Mouse (Mus musculus): ENCODE results near the gene Tgfbr2. TPM values are rescaled to one million over a fixed set of nuclear protein-coding genes. Genes with fewer than 3 reads are reported as not detected.
"Not testable (repeated sequence)": the region's sequence is repeated elsewhere in the genome, so short reads cannot be mapped to it uniquely, and the experiment has no call there.

Tgfbr2 gene
- polyA plus RNA-seq, 1 experiment from 2014 or later, result 12.4 TPM

GRCm38 (mm10) chr9:116059156-116059555 lies 116.0 kb downstream of the Tgfbr2 start:
- Histone ChIP-seq H3K9ac (ENCODE audit: low read depth, low read length) (no peak overlapping the region), H3K36me3 (ENCODE audit: control insufficient read depth, insufficient read depth, low read length) (no peaks in the 10 kb centered on the region), H3K4me1 (ENCODE audit: control insufficient read depth, insufficient read depth, low read length) (no peaks in the 10 kb centered on the region), H3K9me3 (replicated peaks; ENCODE audit: control insufficient read depth, low read length) (no peaks in the 10 kb centered on the region; the same call in 1 of the 2 replicates), H3K27me3 (ENCODE audit: control insufficient read depth, insufficient read depth, low read length) (no peaks in the 10 kb centered on the region), H3K4me3 (ENCODE audit: low read depth, low read length) (no peak overlapping the region), H3K27ac (ENCODE audit: low read depth, low read length) (no peak overlapping the region), H3K4me2 (no peak overlapping the region)
- 60% methylated on average over 4 of the region's 4 CpGs for WGBS (ENCODE audit: insufficient replicate concordance)
- no peak for ATAC-seq (replicated peaks; ENCODE audit: insufficient number of reproducible peaks, low FRiP score, low TSS enrichment)

- Histone ChIP-seq H3K36me3 (ENCODE audit: control insufficient read depth, insufficient read depth, low read length) (no peaks in the 10 kb centered on the region), H3K9ac (ENCODE audit: low read depth, low read length) (no peak overlapping the region), H3K4me2 (no peak overlapping the region), H3K27ac (ENCODE audit: low read depth, low read length) (no peak overlapping the region), H3K4me1 (ENCODE audit: control insufficient read depth, insufficient read depth, low read length) (no peaks in the 10 kb centered on the region), H3K9me3 (replicated peaks; ENCODE audit: control insufficient read depth, low read length) (no peaks in the 10 kb centered on the region; the same call in 1 of the 2 replicates), H3K4me3 (ENCODE audit: low read depth, low read length) (no peak overlapping the region), H3K27me3 (ENCODE audit: control insufficient read depth, insufficient read depth, low read length) (no peaks in the 10 kb centered on the region)
- whole genome bisulfite sequencing (ENCODE audit: insufficient replicate concordance), result 86% methylated on average over 4 of the region's 4 CpGs
- no peak for ATAC-seq (replicated peaks; ENCODE audit: insufficient number of reproducible peaks, low FRiP score, low TSS enrichment)
Measured at GRCm38 (mm10) chr9:116058475-116058874, 116.7 kb downstream of the Tgfbr2 start.

- no peak for ATAC-seq (replicated peaks; ENCODE audit: insufficient number of reproducible peaks, low FRiP score, low TSS enrichment)
- H3K4me2 ChIP-seq, result no peak overlapping the region
- no peak overlapping the region for H3K27ac ChIP-seq (ENCODE audit: low read depth, low read length)
- 80% methylated on average over 8 of the region's 8 CpGs for WGBS (ENCODE audit: insufficient replicate concordance)
- H3K4me3 ChIP-seq (ENCODE audit: low read depth, low read length), result no peak overlapping the region
- H3K36me3 ChIP-seq (ENCODE audit: control insufficient read depth, insufficient read depth, low read length), result no peaks in the 10 kb centered on the region
- no peaks in the 10 kb centered on the region for H3K4me1 ChIP-seq (ENCODE audit: control insufficient read depth, insufficient read depth, low read length)
- H3K27me3 ChIP-seq (ENCODE audit: control insufficient read depth, insufficient read depth, low read length), result no peaks in the 10 kb centered on the region
- no peak overlapping the region for H3K9ac ChIP-seq (ENCODE audit: low read depth, low read length)
- no peaks in the 10 kb centered on the region; the same call in 1 of the 2 replicates for H3K9me3 ChIP-seq (replicated peaks; ENCODE audit: control insufficient read depth, low read length)
Measured at GRCm38 (mm10) chr9:116053976-116054375, 121.2 kb downstream of the Tgfbr2 start.

GRCm38 (mm10) chr9:116049985-116050384 lies 125.2 kb downstream of the Tgfbr2 start:
- H3K9me3 ChIP-seq (replicated peaks; ENCODE audit: control insufficient read depth, low read length), result no peaks in the 10 kb centered on the region
- H3K4me3 ChIP-seq (ENCODE audit: low read depth, low read length), result no peak overlapping the region
- no peaks in the 10 kb centered on the region for H3K4me1 ChIP-seq (ENCODE audit: control insufficient read depth, insufficient read depth, low read length)
- H3K27ac ChIP-seq (ENCODE audit: low read depth, low read length), result no peak overlapping the region
- WGBS (ENCODE audit: insufficient replicate concordance), result 68% methylated on average over 1 of the region's 1 CpGs
- H3K27me3 ChIP-seq (ENCODE audit: control insufficient read depth, insufficient read depth, low read length), result no peaks in the 10 kb centered on the region
- no peaks in the 10 kb centered on the region for H3K36me3 ChIP-seq (ENCODE audit: control insufficient read depth, insufficient read depth, low read length)
- no peak overlapping the region for H3K4me2 ChIP-seq
- no peak for ATAC-seq (replicated peaks; ENCODE audit: insufficient number of reproducible peaks, low FRiP score, low TSS enrichment)
- no peak overlapping the region for H3K9ac ChIP-seq (ENCODE audit: low read depth, low read length)

GRCm38 (mm10) chr9:116041787-116042186 lies 133.4 kb downstream of the Tgfbr2 start:
- Histone ChIP-seq H3K4me2 (no peak overlapping the region), H3K36me3 (ENCODE audit: control insufficient read depth, insufficient read depth, low read length) (no peaks in the 10 kb centered on the region), H3K27ac (ENCODE audit: low read depth, low read length) (no peak overlapping the region), H3K4me3 (ENCODE audit: low read depth, low read length) (no peak overlapping the region), H3K9ac (ENCODE audit: low read depth, low read length) (no peak overlapping the region), H3K4me1 (ENCODE audit: control insufficient read depth, insufficient read depth, low read length) (no peaks in the 10 kb centered on the region), H3K9me3 (replicated peaks; ENCODE audit: control insufficient read depth, low read length) (no peaks in the 10 kb centered on the region), H3K27me3 (ENCODE audit: control insufficient read depth, insufficient read depth, low read length) (no peaks in the 10 kb centered on the region)
- no peak for ATAC-seq (replicated peaks; ENCODE audit: insufficient number of reproducible peaks, low FRiP score, low TSS enrichment)
- WGBS (ENCODE audit: insufficient replicate concordance), result 25% methylated on average over 3 of the region's 3 CpGs

GRCm38 (mm10) chr9:116041369-116041768 lies 133.8 kb downstream of the Tgfbr2 start:
- 67% methylated on average over 4 of the region's 4 CpGs for WGBS (ENCODE audit: insufficient replicate concordance)
- no peak for ATAC-seq (replicated peaks; ENCODE audit: insufficient number of reproducible peaks, low FRiP score, low TSS enrichment)
- Histone ChIP-seq H3K27ac (ENCODE audit: low read depth, low read length) (no peak overlapping the region), H3K36me3 (ENCODE audit: control insufficient read depth, insufficient read depth, low read length) (no peaks in the 10 kb centered on the region), H3K9me3 (replicated peaks; ENCODE audit: control insufficient read depth, low read length) (no peaks in the 10 kb centered on the region), H3K4me1 (ENCODE audit: control insufficient read depth, insufficient read depth, low read length) (no peaks in the 10 kb centered on the region), H3K27me3 (ENCODE audit: control insufficient read depth, insufficient read depth, low read length) (no peaks in the 10 kb centered on the region), H3K9ac (ENCODE audit: low read depth, low read length) (no peak overlapping the region), H3K4me2 (no peak overlapping the region), H3K4me3 (ENCODE audit: low read depth, low read length) (no peak overlapping the region)

GRCm38 (mm10) chr9:116040852-116041251 lies 134.3 kb downstream of the Tgfbr2 start:
- 89% methylated on average over 14 of the region's 14 CpGs for WGBS (ENCODE audit: insufficient replicate concordance)
- not testable (repeated sequence) for H3K9me3 ChIP-seq (replicated peaks; ENCODE audit: control insufficient read depth, low read length); H3K9ac ChIP-seq (ENCODE audit: low read depth, low read length)

GRCm38 (mm10) chr9:116039981-116040380 lies 135.2 kb downstream of the Tgfbr2 start:
- Histone ChIP-seq H3K4me1 (ENCODE audit: control insufficient read depth, insufficient read depth, low read length) (no peaks in the 10 kb centered on the region), H3K27me3 (ENCODE audit: control insufficient read depth, insufficient read depth, low read length) (no peaks in the 10 kb centered on the region), H3K9me3 (replicated peaks; ENCODE audit: control insufficient read depth, low read length) (no peaks in the 10 kb centered on the region), H3K4me2 (no peak overlapping the region), H3K27ac (ENCODE audit: low read depth, low read length) (no peak overlapping the region), H3K36me3 (ENCODE audit: control insufficient read depth, insufficient read depth, low read length) (no peaks in the 10 kb centered on the region), H3K4me3 (ENCODE audit: low read depth, low read length) (no peak overlapping the region), H3K9ac (ENCODE audit: low read depth, low read length) (no peak overlapping the region)
- ATAC-seq (replicated peaks; ENCODE audit: insufficient number of reproducible peaks, low FRiP score, low TSS enrichment), result no peak
- 86% methylated on average over 4 of the region's 4 CpGs for WGBS (ENCODE audit: insufficient replicate concordance)

More at GRCm38 (mm10) chr9:116040852-116041251, 134.3 kb downstream of the Tgfbr2 start:
- not testable (repeated sequence) for H3K4me2 ChIP-seq; H3K4me1 ChIP-seq (ENCODE audit: control insufficient read depth, insufficient read depth, low read length); H3K4me3 ChIP-seq (ENCODE audit: low read depth, low read length); H3K27me3 ChIP-seq (ENCODE audit: control insufficient read depth, insufficient read depth, low read length); ATAC-seq (replicated peaks; ENCODE audit: insufficient number of reproducible peaks, low FRiP score, low TSS enrichment); H3K36me3 ChIP-seq (ENCODE audit: control insufficient read depth, insufficient read depth, low read length); H3K27ac ChIP-seq (ENCODE audit: low read depth, low read length)

GRCm38 (mm10) chr9:116038275-116038674 lies 136.9 kb downstream of the Tgfbr2 start:
- no peak overlapping the region for H3K9ac ChIP-seq (ENCODE audit: low read depth, low read length)
- H3K4me1 ChIP-seq (ENCODE audit: control insufficient read depth, insufficient read depth, low read length), result no peaks in the 10 kb centered on the region
- no peak for ATAC-seq (replicated peaks; ENCODE audit: insufficient number of reproducible peaks, low FRiP score, low TSS enrichment)
- H3K27ac ChIP-seq (ENCODE audit: low read depth, low read length), result no peak overlapping the region
- no peak overlapping the region for H3K4me2 ChIP-seq
- H3K4me3 ChIP-seq (ENCODE audit: low read depth, low read length), result no peak overlapping the region
- H3K27me3 ChIP-seq (ENCODE audit: control insufficient read depth, insufficient read depth, low read length), result no peaks in the 10 kb centered on the region
- H3K36me3 ChIP-seq (ENCODE audit: control insufficient read depth, insufficient read depth, low read length), result no peaks in the 10 kb centered on the region
- H3K9me3 ChIP-seq (replicated peaks; ENCODE audit: control insufficient read depth, low read length), result no peaks in the 10 kb centered on the region
- WGBS (ENCODE audit: insufficient replicate concordance), result 86% methylated on average over 6 of the region's 6 CpGs

All from heart, embryonic 11.5 days (tissue).